Mouse (Mus musculus): ENCODE data around the gene Ell.

GRCm38 (mm10) chr8:70635527-70635926, 96.3 kb downstream of the Ell start:
- TF ChIP-seq CTCF (IDR thresholded peaks at IDR 0.05; ENCODE audit: borderline replicate concordance, insufficient read depth, low read depth, low read length), result no peak
- TF ChIP-seq POLR2A (IDR thresholded peaks at IDR 0.05; ENCODE audit: borderline replicate concordance, insufficient read depth, low read length), result no peak
